Comparison of ENCODE assay signal across 15 mouse cellular contexts in genomic region chrX:139570054-139570453, GRCm38 (mm10).
"Had no signal": no experiment of that assay in that cellular context is flagged by ENCODE, and none has a peak within 500 bp of the region (broad histone marks: within the 10 kb centered on the region; RNA-seq: fewer than 3 reads in every experiment).

No protein-coding gene starts in this region.

- H3K4me1 ChIP-seq: midbrain, embryonic 10.5 days; midbrain, embryonic 12.5 days; neural tube, embryonic 12.5 days; stomach, embryonic 15.5 days had no signal

- H3K4me3 ChIP-seq: midbrain, embryonic 10.5 days; midbrain, embryonic 12.5 days; neural tube, embryonic 12.5 days; stomach, embryonic 15.5 days had no signal

- H3K27ac ChIP-seq: midbrain, embryonic 10.5 days; midbrain, embryonic 12.5 days; neural tube, embryonic 12.5 days; stomach, embryonic 15.5 days; stomach, postnatal 0 days had no signal

- ATAC-seq: midbrain, embryonic 16.5 days had no signal

- H3K36me3 ChIP-seq: midbrain, embryonic 10.5 days; midbrain, embryonic 12.5 days; neural tube, embryonic 12.5 days; stomach, embryonic 15.5 days had no signal

- H3K27me3 ChIP-seq: midbrain, embryonic 12.5 days; neural tube, embryonic 12.5 days; stomach, embryonic 15.5 days had no signal

- H3K9me3 ChIP-seq: midbrain, embryonic 10.5 days; midbrain, embryonic 12.5 days; neural tube, embryonic 12.5 days; stomach, embryonic 15.5 days had no signal

- H3K9ac ChIP-seq: lung, embryonic 14.5 days; midbrain, embryonic 12.5 days; neural tube, embryonic 12.5 days; stomach, embryonic 15.5 days had no signal

- DNase-seq: lung, adult 18-20 months; lung, embryonic 14.5 days; lung, postnatal 14 days; lung, postnatal 4 days; midbrain, embryonic 14.5 days; right cerebral cortex, postnatal 14 days; thymus, adult 2 months; thymus, postnatal 25 days; thymus, postnatal 4 days had no signal

- H3K4me2 ChIP-seq: lung, embryonic 14.5 days; midbrain, embryonic 12.5 days; neural tube, embryonic 12.5 days; stomach, embryonic 15.5 days had no signal
